Mouse (Mus musculus): Measurements from ENCODE around the gene Htr7. TPM values are rescaled to one million over a fixed set of nuclear protein-coding genes. Genes with fewer than 3 reads are reported as not detected.

Htr7 gene
- polyA plus RNA-seq (2014; fragmentation: Nextera tagmentation; extraction: Ambion mirVana): 5.0 and 5.6 TPM in 2 replicates

DNA sequence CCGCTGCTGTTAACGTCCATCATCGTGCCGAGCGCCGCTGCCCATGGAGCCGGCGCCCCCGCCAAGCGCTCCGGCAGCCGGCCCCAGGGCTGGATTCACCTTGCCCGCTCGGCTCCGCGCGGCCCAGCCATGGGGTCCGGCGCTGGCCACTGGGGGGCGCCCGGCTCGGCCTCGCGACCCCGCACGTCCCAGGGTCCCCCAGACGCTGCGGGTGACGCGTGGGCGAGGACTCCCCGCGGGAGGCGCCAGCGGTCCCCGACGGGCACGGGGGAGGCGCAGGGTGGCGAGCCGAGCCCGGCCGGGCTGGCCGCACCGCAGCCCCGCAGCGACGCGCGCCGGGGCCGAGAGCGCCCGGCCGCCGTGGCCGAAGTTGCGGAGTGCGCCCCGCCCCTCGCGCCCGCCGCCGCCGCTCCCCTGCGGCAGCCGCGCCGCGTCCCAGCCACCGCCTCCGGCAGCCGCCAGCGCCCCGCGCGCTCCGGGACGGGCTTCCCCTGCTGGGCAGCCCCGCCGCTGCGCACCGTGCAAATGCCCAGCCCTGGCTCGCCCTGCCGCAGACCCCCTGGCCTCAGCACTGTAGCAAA lies at the start of gene Htr7:
Gene Htr7, minus strand, starts transcription at position 277 of the 581 bp plus-strand sequence.
- peak within 1 kb of the TSS; percentile 37; the same call in 1 of the 2 replicates for H3K27ac ChIP-seq (replicated peaks; ENCODE audit: low read depth, low read length)
- peak within 1 kb of the TSS; percentile 79 for H3K4me2 ChIP-seq (ENCODE audit: low read length)
- peak; percentile 83 for DNase-seq
- H3K4me3 ChIP-seq (replicated peaks; ENCODE audit: low read depth, low read length): peak within 1 kb of the TSS; percentile 58
- H3K36me3 ChIP-seq (ENCODE audit: control insufficient read depth, insufficient read depth, low read length): no peaks in the 10 kb centered on the region
- no peaks in the 10 kb centered on the region for H3K4me1 ChIP-seq (ENCODE audit: control insufficient read depth, insufficient read depth, low read length)
- no peaks in the 10 kb centered on the region for H3K9me3 ChIP-seq (ENCODE audit: control insufficient read depth, low read length)
- peak; percentile 94 for ATAC-seq (ENCODE audit: low FRiP score, low TSS enrichment)
- peaks cover 17% of the 10 kb centered on the region for H3K27me3 ChIP-seq (ENCODE audit: control insufficient read depth, insufficient read depth, low read length)
- under 1% methylated on average over 73 of the region's 86 CpGs for WGBS
- H3K9ac ChIP-seq (replicated peaks; ENCODE audit: low read length): peak within 1 kb of the TSS; percentile 63

DNA sequence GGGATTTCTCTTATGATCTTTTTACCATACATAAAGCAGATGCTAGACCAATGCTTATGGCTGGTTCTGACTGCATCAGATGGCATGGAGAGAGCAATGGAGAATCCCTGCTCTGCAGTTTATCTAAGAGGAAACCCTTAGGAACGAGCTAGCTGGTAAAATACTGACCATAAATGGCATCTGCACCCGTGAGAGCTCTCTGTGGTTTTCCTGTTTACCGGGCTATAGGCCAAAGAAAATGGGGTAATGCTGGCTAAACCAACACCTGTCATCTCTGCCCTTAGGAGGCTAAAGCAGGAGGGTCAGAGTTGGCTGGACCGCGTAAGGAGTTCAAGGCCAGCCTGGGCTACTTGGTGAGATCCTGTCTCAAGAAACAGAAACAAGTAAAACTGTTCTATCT lies 46.6 kb upstream of the Htr7 start:
- DNase-seq (no peak), ATAC-seq (ENCODE audit: low FRiP score, low TSS enrichment) (no peak)
- no peaks in the 10 kb centered on the region for H3K9me3 ChIP-seq (ENCODE audit: control insufficient read depth, low read length)
- 97% methylated on average over 5 of the region's 5 CpGs for WGBS
- H3K9ac ChIP-seq (replicated peaks; ENCODE audit: low read length): no peak overlapping the region
- no peak overlapping the region for H3K4me2 ChIP-seq (ENCODE audit: low read length)
- H3K36me3 ChIP-seq (ENCODE audit: control insufficient read depth, insufficient read depth, low read length): peaks cover 52% of the 10 kb centered on the region
- H3K27me3 ChIP-seq (ENCODE audit: control insufficient read depth, insufficient read depth, low read length): no peaks in the 10 kb centered on the region
- H3K27ac ChIP-seq (replicated peaks; ENCODE audit: low read depth, low read length): no peak overlapping the region
- H3K4me3 ChIP-seq (replicated peaks; ENCODE audit: low read depth, low read length): no peak overlapping the region
- no peaks in the 10 kb centered on the region for H3K4me1 ChIP-seq (ENCODE audit: control insufficient read depth, insufficient read depth, low read length)

- DNase-seq (no peak), ATAC-seq (ENCODE audit: low FRiP score, low TSS enrichment) (no peak)
- H3K27me3 ChIP-seq (ENCODE audit: control insufficient read depth, insufficient read depth, low read length): no peaks in the 10 kb centered on the region
- no peak overlapping the region for H3K4me2 ChIP-seq (ENCODE audit: low read length)
- H3K36me3 ChIP-seq (ENCODE audit: control insufficient read depth, insufficient read depth, low read length): peaks cover 84% of the 10 kb centered on the region
- 94% methylated on average over 7 of the region's 7 CpGs for WGBS
- H3K27ac ChIP-seq (replicated peaks; ENCODE audit: low read depth, low read length): no peak overlapping the region
- no peaks in the 10 kb centered on the region for H3K4me1 ChIP-seq (ENCODE audit: control insufficient read depth, insufficient read depth, low read length)
- H3K9me3 ChIP-seq (ENCODE audit: control insufficient read depth, low read length): no peaks in the 10 kb centered on the region
- no peak overlapping the region for H3K4me3 ChIP-seq (replicated peaks; ENCODE audit: low read depth, low read length)
- H3K9ac ChIP-seq (replicated peaks; ENCODE audit: low read length): no peak overlapping the region
Observed at GRCm38 (mm10) chr19:36098916-36099315, 41.6 kb upstream of the Htr7 start.

GRCm38 (mm10) chr19:36098265-36098664 lies 41.0 kb upstream of the Htr7 start:
- Histone ChIP-seq H3K9me3 (ENCODE audit: control insufficient read depth, low read length) (no peaks in the 10 kb centered on the region), H3K27ac (replicated peaks; ENCODE audit: low read depth, low read length) (no peak overlapping the region), H3K36me3 (ENCODE audit: control insufficient read depth, insufficient read depth, low read length) (peaks cover 84% of the 10 kb centered on the region), H3K4me2 (ENCODE audit: low read length) (no peak overlapping the region), H3K4me1 (ENCODE audit: control insufficient read depth, insufficient read depth, low read length) (no peaks in the 10 kb centered on the region), H3K4me3 (replicated peaks; ENCODE audit: low read depth, low read length) (no peak overlapping the region), H3K27me3 (ENCODE audit: control insufficient read depth, insufficient read depth, low read length) (no peaks in the 10 kb centered on the region), H3K9ac (replicated peaks; ENCODE audit: low read length) (no peak overlapping the region)
- DNase-seq: no peak
- no peak for ATAC-seq (ENCODE audit: low FRiP score, low TSS enrichment)
- WGBS: 96% methylated on average over 1 of the region's 1 CpGs

GRCm38 (mm10) chr19:36097194-36097593 lies 39.9 kb upstream of the Htr7 start:
- Histone ChIP-seq H3K4me2 (ENCODE audit: low read length) (no peak overlapping the region), H3K36me3 (ENCODE audit: control insufficient read depth, insufficient read depth, low read length) (peaks cover 83% of the 10 kb centered on the region), H3K4me1 (ENCODE audit: control insufficient read depth, insufficient read depth, low read length) (no peaks in the 10 kb centered on the region), H3K9ac (replicated peaks; ENCODE audit: low read length) (no peak overlapping the region), H3K27ac (replicated peaks; ENCODE audit: low read depth, low read length) (no peak overlapping the region), H3K27me3 (ENCODE audit: control insufficient read depth, insufficient read depth, low read length) (no peaks in the 10 kb centered on the region), H3K9me3 (ENCODE audit: control insufficient read depth, low read length) (no peaks in the 10 kb centered on the region), H3K4me3 (replicated peaks; ENCODE audit: low read depth, low read length) (no peak overlapping the region)
- ATAC-seq (ENCODE audit: low FRiP score, low TSS enrichment): no peak
- WGBS: 94% methylated on average over 3 of the region's 3 CpGs
- DNase-seq: no peak

DNA sequence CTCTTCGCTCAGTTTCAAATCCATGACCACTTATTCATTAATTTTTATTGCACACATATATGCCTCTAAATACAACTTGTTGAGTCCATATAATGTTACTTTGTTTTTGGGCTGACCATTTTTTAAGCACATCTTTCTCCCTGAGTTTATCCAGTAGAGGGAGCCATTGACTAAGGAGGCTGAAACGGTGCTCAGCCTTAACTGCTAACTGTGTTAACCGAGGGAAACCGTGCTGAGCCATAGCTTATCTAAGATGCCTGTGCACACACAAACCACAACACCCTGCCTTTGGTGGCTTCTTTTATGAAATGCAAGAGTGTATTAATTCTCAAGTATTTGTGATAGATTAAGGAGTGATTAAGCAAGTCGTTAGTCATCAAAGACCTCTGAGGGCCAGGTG lies 33.5 kb upstream of the Htr7 start:
- no peaks in the 10 kb centered on the region for H3K27me3 ChIP-seq (ENCODE audit: control insufficient read depth, insufficient read depth, low read length)
- no peaks in the 10 kb centered on the region for H3K4me1 ChIP-seq (ENCODE audit: control insufficient read depth, insufficient read depth, low read length)
- no peak overlapping the region for H3K4me3 ChIP-seq (replicated peaks; ENCODE audit: low read depth, low read length)
- 63% methylated on average over 5 of the region's 5 CpGs for WGBS
- no peaks in the 10 kb centered on the region for H3K9me3 ChIP-seq (ENCODE audit: control insufficient read depth, low read length)
- H3K4me2 ChIP-seq (ENCODE audit: low read length): no peak overlapping the region
- H3K36me3 ChIP-seq (ENCODE audit: control insufficient read depth, insufficient read depth, low read length): peaks cover 63% of the 10 kb centered on the region
- no peak overlapping the region for H3K27ac ChIP-seq (replicated peaks; ENCODE audit: low read depth, low read length)
- ATAC-seq (ENCODE audit: low FRiP score, low TSS enrichment) (no peak), DNase-seq (peak; percentile 69)
- no peak overlapping the region for H3K9ac ChIP-seq (replicated peaks; ENCODE audit: low read length)

DNA sequence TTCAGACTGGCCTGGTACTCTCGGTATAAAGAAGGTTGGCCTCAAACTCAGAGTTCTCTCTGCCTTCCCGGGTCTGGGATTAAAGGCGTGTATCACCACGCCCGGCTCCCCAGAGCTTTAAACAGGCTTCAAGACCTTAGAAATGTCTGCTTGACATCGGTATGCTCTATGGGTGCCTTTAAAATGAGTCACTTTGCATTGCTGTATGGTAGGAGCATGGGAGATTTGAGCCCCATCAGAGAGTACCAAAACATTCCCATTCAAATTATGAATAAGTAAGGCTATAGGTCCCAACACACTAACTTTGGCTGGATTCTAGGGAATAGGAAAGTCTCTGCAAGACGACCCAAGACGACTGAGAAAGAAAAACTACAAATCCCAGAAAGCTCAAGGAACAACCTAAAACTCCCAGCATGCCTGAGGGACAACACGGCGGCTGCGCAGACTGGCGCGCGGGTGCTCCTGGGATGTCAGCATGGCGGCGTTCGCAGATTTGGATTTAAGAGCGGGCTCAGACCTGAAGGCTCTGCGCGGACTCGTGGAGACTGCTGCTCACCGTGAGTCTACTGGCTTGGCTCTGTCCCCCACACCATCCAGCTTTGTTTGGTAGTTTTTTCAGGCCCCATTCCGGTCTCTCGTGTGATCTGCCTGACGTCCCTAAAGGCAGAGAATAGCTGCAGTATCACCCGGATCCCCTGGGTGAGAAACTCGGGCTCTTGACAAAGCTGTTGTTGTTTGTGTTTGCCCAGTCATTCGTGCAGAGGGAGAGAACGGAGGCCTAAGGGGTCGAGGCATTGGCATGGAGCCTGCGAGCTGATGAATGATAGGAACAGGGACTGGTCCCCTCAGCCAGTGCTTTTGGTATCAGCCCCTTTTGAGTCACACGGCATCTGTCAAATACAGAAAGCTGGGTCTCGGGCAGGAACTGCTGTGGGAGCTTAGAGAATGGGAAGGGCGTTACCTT lies 26.2 kb upstream of the Htr7 start, which contains the start of gene Rpp30:
Gene Rpp30, plus strand, starts transcription at position 455 of the 964 bp plus-strand sequence.
- peak within 1 kb of the TSS; percentile 66 for H3K4me3 ChIP-seq (replicated peaks; ENCODE audit: low read depth, low read length)
- H3K27me3 ChIP-seq (ENCODE audit: control insufficient read depth, insufficient read depth, low read length): no peaks in the 10 kb centered on the region
- ATAC-seq (ENCODE audit: low FRiP score, low TSS enrichment): peak; percentile 95
- no peaks in the 10 kb centered on the region for H3K9me3 ChIP-seq (ENCODE audit: control insufficient read depth, low read length)
- peak; percentile 96 for DNase-seq
- 2% methylated on average over 34 of the region's 34 CpGs for WGBS
- H3K27ac ChIP-seq (replicated peaks; ENCODE audit: low read depth, low read length): peak within 1 kb of the TSS; percentile 37; the same call in 1 of the 2 replicates
- H3K4me1 ChIP-seq (ENCODE audit: control insufficient read depth, insufficient read depth, low read length): peaks cover 7% of the 10 kb centered on the region
- peak within 1 kb of the TSS; percentile 73 for H3K9ac ChIP-seq (replicated peaks; ENCODE audit: low read length)
- H3K4me2 ChIP-seq (ENCODE audit: low read length): peak within 1 kb of the TSS; percentile 75
- peaks cover 8% of the 10 kb centered on the region for H3K36me3 ChIP-seq (ENCODE audit: control insufficient read depth, insufficient read depth, low read length)

GRCm38 (mm10) chr19:36082606-36083261 lies 25.4 kb upstream of the Htr7 start:
- peak; percentile 81 for ATAC-seq (ENCODE audit: low FRiP score, low TSS enrichment)
- peak overlapping the region; percentile 75 for H3K4me2 ChIP-seq (ENCODE audit: low read length)
- peak overlapping the region; percentile 66 for H3K4me3 ChIP-seq (replicated peaks; ENCODE audit: low read depth, low read length)
- H3K36me3 ChIP-seq (ENCODE audit: control insufficient read depth, insufficient read depth, low read length): no peaks in the 10 kb centered on the region
- H3K27me3 ChIP-seq (ENCODE audit: control insufficient read depth, insufficient read depth, low read length): no peaks in the 10 kb centered on the region
- H3K27ac ChIP-seq (replicated peaks; ENCODE audit: low read depth, low read length): no peak overlapping the region
- no peaks in the 10 kb centered on the region for H3K9me3 ChIP-seq (ENCODE audit: control insufficient read depth, low read length)
- peak; percentile 91 for DNase-seq
- no peak overlapping the region; the same call in 1 of the 2 replicates for H3K9ac ChIP-seq (replicated peaks; ENCODE audit: low read length)
- 40% methylated on average over 7 of the region's 7 CpGs for whole genome bisulfite sequencing
- H3K4me1 ChIP-seq (ENCODE audit: control insufficient read depth, insufficient read depth, low read length): peaks cover 7% of the 10 kb centered on the region
